Mouse (Mus musculus): ENCODE results near the gene Heatr5a. TPM values are rescaled to one million over a fixed set of nuclear protein-coding genes. Genes with fewer than 3 reads are reported as not detected.

Gene Heatr5a
- polyA plus RNA-seq, 1 experiment, result 13.4 TPM

- Histone ChIP-seq H3K27me3 (replicated peaks; ENCODE audit: control insufficient read depth, insufficient read depth, low read length) (no peaks in the 10 kb centered on the region), H3K4me1 (ENCODE audit: control insufficient read depth, insufficient read depth, low read length) (no peaks in the 10 kb centered on the region), H3K27ac (ENCODE audit: insufficient read depth, low read depth, low read length) (peak overlapping the region; percentile 61; the same call in 1 of the 2 replicates), H3K36me3 (ENCODE audit: control insufficient read depth, insufficient read depth, low read length) (no peaks in the 10 kb centered on the region; the same call in 1 of the 2 replicates), H3K4me3 (ENCODE audit: insufficient read depth, low read depth, low read length) (peak overlapping the region; percentile 68)
- DNase-seq, result no peak
- TF ChIP-seq CTCF (conservative IDR thresholded peaks at IDR 0.05; ENCODE audit: insufficient read depth, insufficient read length, low read depth, low read length) (no peak), POLR2A (IDR thresholded peaks at IDR 0.05; ENCODE audit: low read depth, low read length) (no peak)
- WGBS, result 28% methylated on average over 5 of the region's 5 CpGs
Measured at GRCm38 (mm10) chr12:52006633-52006994, 35.5 kb upstream of the Heatr5a start.

GRCm38 (mm10) chr12:52005877-52006632 is 34.9 kb upstream of the Heatr5a start, which contains the start of gene Dtd2:
Gene Dtd2 (minus strand): TSS chr12:52006501.
- peak; percentile 94 for DNase-seq
- H3K4me1 ChIP-seq (ENCODE audit: control insufficient read depth, insufficient read depth, low read length), result no peaks in the 10 kb centered on the region
- WGBS, result 2% methylated on average over 46 of the region's 46 CpGs

GRCm38 (mm10) chr12:52002746-52003145 is 31.6 kb upstream of the Heatr5a start:
- TF ChIP-seq POLR2A (IDR thresholded peaks at IDR 0.05; ENCODE audit: low read depth, low read length) (no peak), CTCF (conservative IDR thresholded peaks at IDR 0.05; ENCODE audit: insufficient read depth, insufficient read length, low read depth, low read length) (no peak)
- H3K27ac ChIP-seq (ENCODE audit: insufficient read depth, low read depth, low read length), result no peak overlapping the region
- no peaks in the 10 kb centered on the region for H3K27me3 ChIP-seq (replicated peaks; ENCODE audit: control insufficient read depth, insufficient read depth, low read length)
- H3K4me1 ChIP-seq (ENCODE audit: control insufficient read depth, insufficient read depth, low read length), result no peaks in the 10 kb centered on the region
- H3K36me3 ChIP-seq (ENCODE audit: control insufficient read depth, insufficient read depth, low read length), result peaks cover 2% of the 10 kb centered on the region
- WGBS, result 82% methylated on average over 3 of the region's 3 CpGs
- H3K4me3 ChIP-seq (ENCODE audit: insufficient read depth, low read depth, low read length), result no peak overlapping the region
- DNase-seq, result no peak

More at GRCm38 (mm10) chr12:52005877-52006632, 34.9 kb upstream of the Heatr5a start, which contains the start of gene Dtd2:
- TF ChIP-seq CTCF (conservative IDR thresholded peaks at IDR 0.05; ENCODE audit: insufficient read depth, insufficient read length, low read depth, low read length) (no peak), POLR2A (IDR thresholded peaks at IDR 0.05; ENCODE audit: low read depth, low read length) (peak; percentile 91)
- Histone ChIP-seq H3K4me3 (ENCODE audit: insufficient read depth, low read depth, low read length) (peak within 1 kb of the TSS; percentile 68), H3K27me3 (replicated peaks; ENCODE audit: control insufficient read depth, insufficient read depth, low read length) (no peaks in the 10 kb centered on the region), H3K36me3 (ENCODE audit: control insufficient read depth, insufficient read depth, low read length) (no peaks in the 10 kb centered on the region; the same call in 1 of the 2 replicates), H3K27ac (ENCODE audit: insufficient read depth, low read depth, low read length) (peak within 1 kb of the TSS; percentile 61; the same call in 1 of the 2 replicates)

- H3K4me3 ChIP-seq (ENCODE audit: insufficient read depth, low read depth, low read length), result no peak overlapping the region
- peak; percentile 86 for DNase-seq
- H3K4me1 ChIP-seq (ENCODE audit: control insufficient read depth, insufficient read depth, low read length), result no peaks in the 10 kb centered on the region
- no peak for TF ChIP-seq POLR2A (IDR thresholded peaks at IDR 0.05; ENCODE audit: low read depth, low read length)
- no peak for TF ChIP-seq CTCF (conservative IDR thresholded peaks at IDR 0.05; ENCODE audit: insufficient read depth, insufficient read length, low read depth, low read length)
- WGBS, result 7% methylated on average over 4 of the region's 4 CpGs
- H3K36me3 ChIP-seq (ENCODE audit: control insufficient read depth, insufficient read depth, low read length), result peaks cover 2% of the 10 kb centered on the region
- no peaks in the 10 kb centered on the region for H3K27me3 ChIP-seq (replicated peaks; ENCODE audit: control insufficient read depth, insufficient read depth, low read length)
- no peak overlapping the region for H3K27ac ChIP-seq (ENCODE audit: insufficient read depth, low read depth, low read length)
Measured at GRCm38 (mm10) chr12:52001544-52001943, 30.4 kb upstream of the Heatr5a start.

DNA sequence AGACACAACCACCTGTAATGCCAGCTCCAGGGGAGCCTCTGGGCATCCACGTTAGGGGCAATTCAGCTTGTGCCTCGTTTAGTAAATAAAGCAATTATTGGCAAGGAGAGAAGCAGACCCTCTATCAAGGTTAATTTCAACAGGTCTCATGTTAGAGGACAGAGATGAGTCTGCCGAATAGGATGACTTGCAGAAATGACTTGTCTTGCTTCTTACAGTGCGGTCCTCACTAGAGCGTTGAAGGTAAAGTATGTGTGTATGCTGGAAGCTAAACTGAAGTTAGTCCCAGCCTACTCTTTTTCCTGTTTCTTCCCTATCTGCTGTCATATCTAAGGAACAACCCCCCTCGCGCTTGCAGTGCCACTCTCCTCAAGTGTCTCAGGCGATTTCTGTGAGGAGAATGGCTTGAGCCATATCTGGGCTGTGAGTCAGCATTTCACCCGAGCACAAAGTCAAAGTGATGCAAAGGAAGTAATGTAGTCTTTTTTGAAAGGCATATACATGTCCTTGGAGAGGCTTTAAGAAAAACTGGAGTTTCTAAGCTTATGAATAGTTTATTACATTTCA is 27.3 kb upstream of the Heatr5a start:
- no peak for TF ChIP-seq POLR2A (IDR thresholded peaks at IDR 0.05; ENCODE audit: low read depth, low read length)
- no peak for TF ChIP-seq CTCF (conservative IDR thresholded peaks at IDR 0.05; ENCODE audit: insufficient read depth, insufficient read length, low read depth, low read length)
- Histone ChIP-seq H3K4me3 (ENCODE audit: insufficient read depth, low read depth, low read length) (no peak overlapping the region), H3K27me3 (replicated peaks; ENCODE audit: control insufficient read depth, insufficient read depth, low read length) (no peaks in the 10 kb centered on the region), H3K4me1 (ENCODE audit: control insufficient read depth, insufficient read depth, low read length) (no peaks in the 10 kb centered on the region), H3K27ac (ENCODE audit: insufficient read depth, low read depth, low read length) (no peak overlapping the region), H3K36me3 (ENCODE audit: control insufficient read depth, insufficient read depth, low read length) (peaks cover 2% of the 10 kb centered on the region; the same call in 1 of the 2 replicates)
- 87% methylated on average over 9 of the region's 9 CpGs for WGBS
- no peak for DNase-seq

GRCm38 (mm10) chr12:51995738-51996536 is 24.8 kb upstream of the Heatr5a start:
- peak; percentile 32 for DNase-seq
- Histone ChIP-seq H3K4me1 (ENCODE audit: control insufficient read depth, insufficient read depth, low read length) (no peaks in the 10 kb centered on the region), H3K36me3 (ENCODE audit: control insufficient read depth, insufficient read depth, low read length) (peaks cover 2% of the 10 kb centered on the region; the same call in 1 of the 2 replicates), H3K4me3 (ENCODE audit: insufficient read depth, low read depth, low read length) (no peak overlapping the region), H3K27ac (ENCODE audit: insufficient read depth, low read depth, low read length) (no peak overlapping the region), H3K27me3 (replicated peaks; ENCODE audit: control insufficient read depth, insufficient read depth, low read length) (no peaks in the 10 kb centered on the region)
- TF ChIP-seq POLR2A (IDR thresholded peaks at IDR 0.05; ENCODE audit: low read depth, low read length) (no peak), CTCF (conservative IDR thresholded peaks at IDR 0.05; ENCODE audit: insufficient read depth, insufficient read length, low read depth, low read length) (no peak)
- WGBS, result 56% methylated on average over 1 of the region's 1 CpGs

Data from kidney, adult 2 months (tissue).